Mouse (Mus musculus) cerebellum, postnatal 14 days (tissue): ENCODE measurements around the gene Ptch1.

ENCODE experiments used
- DNase-seq, 2 experiments: peaks; one replicate each; pipeline ENCODE4 v3.0.0; 2021; ENCODE audit warnings: mixed read lengths in 2 of 2

The Ptch1 gene

DNA sequence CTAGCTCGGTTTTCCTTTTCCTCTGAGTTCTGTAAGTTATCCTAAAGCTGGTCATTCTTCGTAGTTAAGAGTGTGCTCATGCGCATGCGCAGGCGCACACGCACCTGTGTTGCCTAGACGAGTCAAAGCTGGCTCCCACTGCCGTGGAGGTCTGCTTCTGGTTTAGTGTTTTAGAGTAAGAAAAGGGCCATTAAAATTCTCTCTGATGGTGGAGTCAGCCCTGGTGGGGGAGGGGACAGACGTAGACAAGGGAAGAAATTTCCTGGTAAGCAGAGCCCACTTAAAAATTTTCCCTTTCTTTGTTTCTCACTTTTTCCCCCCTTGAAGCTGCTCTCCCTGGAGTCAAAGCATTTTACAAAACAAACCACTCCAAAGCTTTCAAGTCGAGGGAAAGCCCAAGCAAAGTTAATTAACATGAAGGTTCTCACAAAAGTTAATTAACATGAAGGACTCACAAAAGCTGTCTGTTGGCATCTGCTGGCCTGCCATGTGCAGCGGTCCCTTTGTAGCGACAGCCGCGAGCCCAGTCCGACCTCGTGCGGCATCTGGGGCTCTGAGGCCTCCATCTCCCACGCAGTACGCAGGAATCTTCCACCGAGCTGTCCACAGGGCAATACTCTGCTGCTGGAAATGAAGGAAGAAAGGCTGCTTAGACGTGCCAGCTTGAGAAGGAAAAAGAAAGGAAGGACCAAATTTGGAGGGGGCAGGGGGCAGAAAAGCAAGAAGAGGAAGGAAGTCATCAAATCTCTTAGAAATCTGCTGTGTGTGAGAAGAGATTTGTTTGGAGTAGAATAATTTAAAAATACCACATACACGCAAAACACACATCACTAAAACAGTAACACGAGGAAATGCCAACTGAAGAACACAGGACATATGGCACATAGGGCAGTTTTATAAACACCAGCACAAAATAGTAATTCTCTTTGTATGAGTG, 76.5 kb downstream of the Ptch1 start, which contains the start of gene Fancc:
Fancc (minus strand) TSS at position 633 of the 937 bp plus-strand sequence.
- DNase-seq: no peak

- DNase-seq: no peak
Measured at GRCm38 (mm10) chr13:63487707-63488042, 85.7 kb downstream of the Ptch1 start.

GRCm38 (mm10) chr13:63486791-63487706, 86.3 kb downstream of the Ptch1 start:
- DNase-seq: no peak

GRCm38 (mm10) chr13:63475356-63475755, 98.0 kb downstream of the Ptch1 start:
- peak in 1 of 2 experiments; percentile 17 for DNase-seq
